Mouse (Mus musculus) brain, adult 2 months (tissue): ENCODE results near the gene St6galnac3.

Experiments
- DNase-seq: peaks from one replicate; pipeline ENCODE4 v3.0.0; 2011; ENCODE audit warnings: low read depth, low spot score

St6galnac3 gene

DNA sequence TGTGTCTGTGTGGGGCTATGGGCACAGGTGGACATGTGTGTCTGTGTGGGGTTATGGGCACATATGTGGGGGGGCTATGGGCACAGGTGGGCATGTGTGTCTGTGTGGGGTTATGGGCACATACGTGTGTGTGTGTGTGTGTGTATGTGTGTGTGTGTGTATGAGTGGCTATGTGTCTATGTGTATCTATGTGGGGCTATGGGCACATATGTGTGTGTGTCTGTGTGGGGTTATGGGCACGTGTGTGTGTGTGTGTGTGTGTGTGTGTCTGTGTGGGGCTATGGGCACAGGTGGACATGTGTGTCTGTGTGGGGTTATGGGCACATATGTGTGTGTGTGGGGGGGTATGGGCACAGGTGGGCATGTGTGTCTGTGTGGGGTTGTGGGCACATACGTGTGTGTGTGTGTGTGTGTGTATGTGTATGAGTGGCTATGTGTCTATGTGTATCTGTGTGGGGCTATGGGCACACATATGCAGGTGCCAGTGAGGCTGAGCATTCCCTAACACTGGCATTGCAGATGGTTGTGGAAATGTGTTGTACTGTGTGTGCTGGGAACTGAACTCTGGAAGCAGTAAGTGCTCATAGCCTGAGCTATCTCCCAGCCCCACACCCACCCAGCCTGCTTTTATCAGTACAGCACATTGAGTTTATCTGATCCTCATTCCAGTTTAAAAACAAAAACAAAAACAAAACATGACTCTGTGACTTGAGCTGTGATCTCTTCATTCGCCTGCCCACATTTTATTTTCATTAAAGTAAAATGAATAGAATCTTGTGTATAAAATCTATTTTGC is 8.6 kb upstream of the St6galnac3 start:
- no peak for DNase-seq

DNA sequence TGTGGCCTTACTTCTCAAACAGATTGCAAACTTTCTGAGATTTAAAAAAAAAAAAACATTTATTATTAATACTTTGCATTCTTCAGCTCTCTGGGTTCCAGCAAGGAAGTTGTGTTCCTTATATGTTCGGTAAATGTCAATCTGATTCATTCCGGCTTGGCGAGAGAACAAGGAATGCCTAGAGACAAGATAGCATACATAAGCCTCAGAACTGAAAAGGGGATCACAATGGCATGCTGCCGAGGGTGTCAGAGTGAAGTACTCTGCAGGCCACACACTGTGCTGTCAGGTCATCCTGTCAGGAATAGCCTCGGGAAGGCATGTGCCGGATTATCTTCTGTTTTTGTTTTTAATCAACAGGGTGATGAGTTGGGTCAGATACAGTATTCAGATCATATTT is 7.8 kb upstream of the St6galnac3 start:
- DNase-seq = no peak

DNA sequence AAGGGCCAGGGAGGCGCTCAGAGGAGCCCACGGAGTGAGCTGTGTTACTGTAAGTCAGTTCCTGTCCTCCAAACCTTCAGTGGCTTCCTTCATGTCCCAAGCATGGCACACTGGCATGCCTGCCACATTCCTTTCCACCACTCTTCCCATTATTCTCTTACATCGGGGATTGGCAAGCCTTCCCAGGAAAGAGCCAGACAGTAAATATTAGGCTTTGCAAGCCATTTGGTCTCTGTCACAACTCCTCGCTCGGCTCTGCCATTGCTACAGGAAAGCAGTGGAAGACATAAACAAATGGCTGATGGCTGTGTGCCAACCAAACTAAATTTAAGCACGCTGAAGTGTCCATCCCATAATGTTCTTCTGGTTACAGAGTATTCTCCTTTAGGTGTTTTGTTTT is 7.1 kb upstream of the St6galnac3 start:
- peak; percentile 43 for DNase-seq

DNA sequence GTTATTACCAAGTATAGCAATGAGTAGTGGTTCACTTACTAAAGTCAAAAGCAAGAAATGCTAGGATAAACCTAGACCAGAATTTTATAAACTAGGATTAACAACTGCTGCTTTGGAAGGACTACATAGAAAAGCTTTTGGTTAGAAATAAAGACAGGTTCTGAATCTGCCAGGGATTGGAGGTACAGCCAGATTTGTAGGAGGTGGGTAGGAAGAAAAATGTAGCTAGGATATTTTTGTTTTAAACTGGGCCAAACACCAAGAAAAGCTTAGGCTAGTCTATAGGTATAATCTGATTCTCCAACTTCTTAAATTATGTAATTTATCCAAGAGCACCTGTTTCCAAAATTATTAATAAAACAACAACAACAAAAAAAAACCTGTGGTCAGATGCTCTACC is 3.6 kb upstream of the St6galnac3 start:
- peak; percentile 68 for DNase-seq

DNA sequence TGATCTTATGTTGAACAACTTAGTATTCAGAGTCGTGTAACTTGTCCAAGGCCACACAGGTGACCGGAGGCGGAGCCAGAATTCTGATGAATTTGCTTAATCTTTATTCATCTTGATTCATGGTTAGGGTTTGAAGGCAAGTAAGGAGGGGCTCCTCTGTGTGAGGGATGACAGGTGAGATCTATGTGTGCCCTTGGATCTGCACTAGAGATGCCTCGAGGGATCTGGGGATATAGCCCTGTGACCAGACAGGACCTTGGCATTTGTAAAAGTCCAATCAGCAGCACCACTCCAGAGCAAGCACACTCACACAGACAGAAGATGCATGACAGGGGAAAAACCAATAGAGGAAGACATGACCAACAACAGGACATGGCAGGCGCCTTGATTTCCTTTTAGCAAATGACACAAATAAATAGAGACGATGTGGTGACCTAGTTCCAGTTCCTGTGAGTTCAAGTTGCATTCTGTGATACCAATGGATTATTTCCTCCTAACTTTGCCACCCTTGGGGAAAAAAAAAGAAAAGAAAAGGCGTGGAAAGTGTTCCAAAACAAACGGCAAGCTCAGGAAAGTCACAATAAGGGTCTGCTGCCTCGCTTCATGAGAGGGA is 1.4 kb downstream of the St6galnac3 start:
- no peak for DNase-seq

DNA sequence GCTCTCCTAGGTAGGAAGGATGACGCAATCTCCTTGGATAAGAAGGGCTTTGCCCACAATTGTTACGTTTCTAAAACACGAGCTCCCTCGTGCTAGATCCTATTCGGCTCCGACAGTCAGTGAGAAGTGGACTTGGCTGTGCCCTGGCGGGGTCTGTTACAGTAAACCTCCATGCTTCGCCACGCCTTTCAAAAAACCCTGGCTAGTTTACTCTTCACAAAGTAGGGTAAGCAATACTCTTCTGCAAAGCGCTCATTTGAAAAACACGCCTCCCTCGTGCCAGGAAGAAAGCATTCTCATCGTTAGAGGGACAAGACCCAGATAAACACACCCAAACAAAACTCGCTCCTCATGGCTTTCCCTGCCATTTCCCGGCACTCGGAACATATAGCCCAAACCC is 3.4 kb downstream of the St6galnac3 start:
- no peak for DNase-seq

DNA sequence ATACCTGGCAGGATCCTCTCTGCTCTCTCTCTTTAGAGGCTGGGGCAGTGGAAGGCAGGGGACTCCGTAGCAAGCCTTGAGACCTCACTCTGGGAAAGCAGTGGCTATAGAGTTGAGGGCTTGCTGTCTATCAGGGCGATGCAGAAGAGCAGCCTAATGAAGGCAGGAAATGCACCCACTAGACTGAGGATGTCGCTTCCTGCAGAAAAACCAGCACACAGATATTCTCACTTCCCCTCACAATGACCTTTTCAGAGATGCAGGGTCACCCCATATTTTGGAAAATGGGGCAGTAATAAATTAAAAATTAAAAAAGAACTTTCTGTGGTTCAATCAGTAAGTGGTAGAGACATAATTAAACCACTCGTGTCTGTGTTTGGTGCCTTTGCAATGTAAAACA is 4.1 kb downstream of the St6galnac3 start:
- no peak for DNase-seq

DNA sequence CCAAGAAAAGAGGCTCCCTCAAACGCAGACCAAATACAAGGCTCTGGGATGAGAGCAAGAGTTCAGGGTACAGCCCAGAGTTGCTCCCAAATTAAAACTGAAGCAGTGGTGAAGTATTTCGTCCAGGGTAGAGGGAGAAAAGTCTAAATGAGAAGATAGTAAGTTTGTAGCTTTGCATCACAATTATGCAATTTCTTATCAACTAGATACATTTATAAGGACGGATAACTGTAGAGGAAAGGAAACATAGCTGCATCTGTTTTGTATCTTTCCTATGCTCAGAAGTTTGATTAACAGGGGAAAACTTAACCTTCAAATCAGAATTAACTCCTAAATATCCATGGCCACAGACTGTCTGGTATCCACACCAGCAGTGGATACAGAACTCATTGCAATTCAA is 4.7 kb downstream of the St6galnac3 start:
- DNase-seq = no peak

DNA sequence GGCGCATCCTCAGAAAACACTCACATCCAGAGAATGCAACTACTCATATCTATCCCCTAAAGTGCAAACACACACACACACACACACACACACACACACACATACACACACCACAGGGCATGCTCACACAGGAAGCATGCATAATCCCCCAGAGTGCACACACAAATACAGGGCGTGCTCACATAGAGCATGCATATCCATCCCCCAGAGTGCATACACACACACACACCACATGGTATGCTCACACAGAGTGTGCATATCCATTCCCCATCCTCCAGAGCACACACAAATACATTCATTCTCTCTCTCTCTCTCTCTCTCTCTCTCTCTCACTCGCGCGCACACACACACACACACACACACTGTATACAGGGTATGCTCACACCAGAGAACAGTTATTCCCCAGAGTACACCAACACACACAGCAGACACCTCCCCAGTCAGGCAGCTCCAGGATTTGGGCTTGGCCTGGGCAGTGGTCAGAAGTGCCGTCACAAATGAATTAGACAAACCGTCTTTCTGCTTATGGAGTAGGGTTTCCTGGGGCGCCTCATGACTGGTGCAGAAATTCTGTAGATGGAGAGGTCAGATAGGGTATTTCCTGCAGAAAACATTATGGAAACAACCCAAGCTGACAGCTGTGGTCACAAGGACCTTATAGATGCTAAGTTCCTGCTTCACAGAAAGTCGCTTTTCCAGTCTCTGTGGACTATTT is 5.6 kb downstream of the St6galnac3 start:
- DNase-seq = no peak

DNA sequence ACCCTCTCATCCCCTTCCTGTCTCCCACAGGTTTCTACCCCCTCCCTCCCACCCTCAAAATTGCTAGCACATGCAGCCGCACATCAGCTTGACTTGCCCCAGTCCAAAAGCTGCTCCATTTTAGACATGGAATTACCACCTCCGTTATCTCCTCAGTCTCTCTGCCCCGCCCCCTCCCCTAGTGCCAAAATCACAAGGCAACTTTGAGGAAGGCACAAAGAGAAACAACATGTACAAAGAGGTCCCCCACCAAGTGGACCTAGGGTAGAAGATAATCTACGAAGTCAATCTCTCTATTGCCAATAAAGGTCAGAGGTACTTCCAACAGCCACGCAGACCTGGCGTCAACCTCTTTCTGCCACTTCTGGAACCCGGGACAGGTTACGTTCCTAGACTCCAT is 6.2 kb downstream of the St6galnac3 start:
- no peak for DNase-seq

DNA sequence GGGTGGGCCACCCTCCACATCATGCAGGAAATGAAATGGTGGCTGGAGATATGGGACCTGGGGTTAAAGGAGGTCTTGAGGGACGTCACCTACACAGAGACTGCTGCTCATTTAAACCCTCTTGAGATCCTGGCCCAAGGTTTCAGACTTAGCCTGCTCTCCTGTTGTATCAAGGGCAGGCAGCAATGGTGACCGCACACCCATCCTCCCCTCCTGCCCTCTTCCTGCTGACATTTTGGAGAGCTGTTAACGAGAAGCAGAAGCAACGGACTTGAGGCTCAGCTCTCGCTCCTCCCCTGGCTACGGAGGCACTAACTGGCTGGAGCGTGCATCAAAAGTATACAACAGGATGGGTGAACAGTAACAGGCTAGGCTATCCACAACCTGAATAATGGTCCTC is 7.2 kb downstream of the St6galnac3 start:
- DNase-seq = no peak

DNA sequence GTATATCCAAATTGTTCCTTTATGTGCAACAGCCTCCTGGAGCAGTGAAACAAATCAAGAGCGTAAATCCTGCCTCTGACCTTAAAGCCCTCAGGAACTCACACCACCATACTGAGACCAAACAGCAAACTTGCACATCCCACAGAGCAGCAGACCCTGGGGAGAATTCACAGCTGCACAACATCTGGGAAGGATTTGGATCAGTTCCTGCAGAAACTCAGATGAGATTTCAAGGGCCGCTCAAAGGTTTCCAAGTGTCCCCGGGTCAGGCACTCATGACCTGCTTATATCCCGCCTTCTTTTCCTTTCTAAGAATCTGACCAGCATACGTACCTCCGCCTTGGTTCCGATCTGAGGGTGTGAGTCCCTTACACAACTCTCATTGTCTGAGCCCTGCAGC is 9.3 kb downstream of the St6galnac3 start:
- DNase-seq = no peak

DNA sequence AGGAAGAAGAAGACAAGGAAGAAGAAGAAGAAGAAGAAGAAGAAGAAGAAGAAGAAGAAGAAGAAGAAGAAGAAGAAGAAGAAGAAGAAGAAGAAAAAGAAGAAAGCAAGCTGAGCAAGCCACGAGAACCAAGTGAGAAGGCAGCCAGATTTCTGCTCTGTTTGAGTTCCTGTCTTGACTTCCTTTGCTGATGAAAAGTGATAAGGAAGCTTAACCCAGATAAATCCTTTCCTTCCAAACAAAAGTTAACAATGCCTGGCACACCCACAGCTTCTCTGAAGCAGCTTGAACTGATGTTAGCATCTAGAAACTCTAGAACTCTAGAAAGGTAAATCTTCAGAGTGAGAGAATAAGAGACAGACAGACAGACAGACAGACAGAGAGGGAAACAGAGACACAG is 14.4 kb downstream of the St6galnac3 start:
- DNase-seq = no peak

DNA sequence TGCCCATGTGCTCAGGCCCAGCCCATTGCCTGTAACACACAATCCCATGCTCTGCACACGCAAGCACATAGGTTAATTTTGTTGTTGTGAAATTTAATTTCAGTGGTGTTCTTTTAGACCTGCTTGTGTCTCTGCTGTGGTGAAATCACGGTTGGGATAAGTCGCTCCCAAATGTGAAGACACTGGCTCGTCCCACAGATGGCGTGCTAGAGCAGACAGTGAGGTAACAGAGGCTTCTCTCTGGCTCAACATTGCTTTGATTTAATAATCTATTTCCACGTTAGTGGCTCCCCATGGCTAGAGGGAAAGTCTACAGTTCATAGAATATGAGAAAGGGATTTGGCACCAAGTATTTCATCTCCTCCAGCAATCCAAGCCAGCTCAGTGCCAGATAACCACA is 17.3 kb downstream of the St6galnac3 start:
- DNase-seq = peak; percentile 36

DNA sequence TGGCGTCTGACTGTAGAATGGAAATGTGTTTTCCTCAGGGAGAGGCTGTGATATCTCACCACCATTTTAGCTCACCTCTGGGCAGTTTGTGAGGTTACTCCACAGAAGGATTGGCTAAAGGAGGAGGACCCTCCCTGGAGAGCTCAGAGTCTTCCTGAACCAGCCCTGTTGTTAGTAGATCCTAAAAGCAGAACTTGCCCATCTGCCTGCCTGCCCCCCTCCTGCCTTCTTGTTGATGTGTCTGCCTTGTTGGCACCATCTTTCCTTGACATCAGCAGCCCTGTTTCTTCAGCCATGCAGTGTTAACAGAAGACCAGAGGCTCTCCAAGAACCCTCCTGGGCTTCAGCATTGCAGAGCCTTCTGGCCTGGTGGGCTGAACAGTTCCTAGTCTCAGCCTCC is 18.1 kb downstream of the St6galnac3 start:
- no peak for DNase-seq

DNA sequence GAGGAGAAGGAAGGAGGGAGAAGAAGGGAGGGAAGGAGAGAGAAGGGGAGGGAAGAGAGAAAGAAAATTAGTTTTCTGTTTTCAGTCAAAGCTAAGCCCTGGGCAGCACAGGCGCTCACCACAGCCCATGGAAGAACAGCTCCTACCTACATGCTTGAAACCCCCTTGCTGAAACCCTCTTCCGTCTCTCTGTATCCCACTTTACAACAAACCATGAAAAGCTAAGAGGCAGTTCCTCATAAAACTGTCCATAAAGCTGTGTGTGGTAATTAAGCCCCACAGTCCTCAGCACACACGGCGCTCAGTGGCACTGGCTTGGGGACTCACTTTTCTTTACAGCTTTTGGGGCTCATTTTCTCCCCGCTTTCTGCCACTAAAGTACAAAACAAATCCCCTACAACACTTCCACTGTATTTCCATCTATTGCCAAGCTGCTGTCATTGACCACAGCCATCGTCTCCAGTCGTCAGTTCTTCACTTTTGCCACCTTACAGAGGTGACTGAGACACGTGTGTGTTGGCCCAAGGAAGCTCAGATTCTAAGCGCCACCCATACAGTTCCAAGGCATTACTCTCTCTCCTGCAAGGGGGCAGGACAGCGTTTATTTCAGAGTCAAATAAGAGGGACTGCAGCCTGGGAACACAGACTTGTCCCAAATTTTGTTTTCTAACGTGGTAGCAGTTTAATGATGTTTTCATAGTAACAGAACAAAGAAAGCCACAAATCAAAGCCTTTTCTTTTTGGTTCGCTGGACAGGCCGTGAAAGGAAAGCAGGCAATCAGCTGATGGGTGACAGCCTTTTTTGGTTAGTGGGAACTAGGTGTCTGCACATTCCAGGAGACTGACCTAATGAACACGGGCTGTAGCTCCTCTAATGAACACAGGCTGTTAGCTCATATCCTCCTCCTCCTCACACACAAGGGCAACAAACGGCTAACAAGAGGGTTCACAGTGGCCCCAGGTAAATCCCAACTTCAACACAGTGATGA is 22.9 kb downstream of the St6galnac3 start:
- no peak for DNase-seq

DNA sequence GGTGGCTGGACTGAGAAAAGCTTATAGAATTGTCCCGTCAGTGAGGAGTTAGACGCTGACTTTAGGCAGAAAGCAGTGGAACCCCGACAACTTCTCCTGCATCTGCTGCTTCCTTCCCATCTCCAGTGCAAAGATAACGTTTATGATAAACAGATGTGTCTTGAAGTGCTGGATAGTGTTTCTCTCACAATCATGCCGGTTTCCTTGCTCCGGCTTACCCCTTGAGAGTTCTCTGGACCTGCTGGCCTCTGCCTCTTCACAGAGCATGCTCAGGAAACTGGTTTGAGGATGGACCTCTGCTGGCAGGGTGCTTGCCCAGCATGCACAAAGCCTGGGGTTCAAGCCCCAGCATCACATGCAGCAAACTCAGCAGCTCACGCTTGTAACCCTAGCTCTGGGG is 23.8 kb downstream of the St6galnac3 start:
- no peak for DNase-seq

DNA sequence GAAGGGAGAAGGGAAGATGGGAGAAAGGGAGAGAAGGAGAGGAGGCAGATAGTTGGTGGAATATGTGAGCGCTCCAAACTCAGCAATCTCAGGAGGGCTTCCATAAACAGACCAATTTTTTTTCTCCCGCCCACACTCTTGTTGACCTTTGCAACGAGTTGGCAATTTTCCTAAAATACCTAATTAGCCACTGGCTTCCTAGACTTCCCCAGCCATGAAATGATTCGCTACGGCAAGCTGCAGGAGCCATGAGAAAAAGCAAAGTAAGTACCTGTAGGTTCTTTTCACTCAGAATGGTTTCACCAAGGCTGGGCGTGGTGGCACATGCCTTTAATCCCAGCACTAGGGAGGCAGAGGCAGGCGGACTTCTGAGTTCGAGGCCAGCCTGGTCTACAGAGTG is 25.9 kb downstream of the St6galnac3 start:
- no peak for DNase-seq

DNA sequence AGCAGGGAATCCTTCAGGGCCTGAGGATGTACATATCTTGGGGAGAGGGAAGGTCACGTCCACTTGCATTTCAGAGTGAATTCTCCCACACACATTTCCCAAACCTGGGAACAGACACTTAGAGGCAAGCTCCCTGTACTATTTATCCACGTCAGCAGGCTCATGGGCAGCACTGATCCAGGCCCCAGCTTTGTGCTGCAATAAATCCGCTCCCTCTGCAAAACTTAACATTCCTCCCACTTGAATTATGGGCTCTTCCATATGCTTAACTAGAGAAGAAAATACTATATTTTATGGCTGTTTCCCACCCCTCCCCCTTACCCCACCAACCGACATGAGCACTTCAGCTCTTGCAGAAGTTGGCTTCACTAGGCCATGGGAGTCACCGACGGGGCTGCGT is 32.0 kb downstream of the St6galnac3 start:
- DNase-seq = no peak

DNA sequence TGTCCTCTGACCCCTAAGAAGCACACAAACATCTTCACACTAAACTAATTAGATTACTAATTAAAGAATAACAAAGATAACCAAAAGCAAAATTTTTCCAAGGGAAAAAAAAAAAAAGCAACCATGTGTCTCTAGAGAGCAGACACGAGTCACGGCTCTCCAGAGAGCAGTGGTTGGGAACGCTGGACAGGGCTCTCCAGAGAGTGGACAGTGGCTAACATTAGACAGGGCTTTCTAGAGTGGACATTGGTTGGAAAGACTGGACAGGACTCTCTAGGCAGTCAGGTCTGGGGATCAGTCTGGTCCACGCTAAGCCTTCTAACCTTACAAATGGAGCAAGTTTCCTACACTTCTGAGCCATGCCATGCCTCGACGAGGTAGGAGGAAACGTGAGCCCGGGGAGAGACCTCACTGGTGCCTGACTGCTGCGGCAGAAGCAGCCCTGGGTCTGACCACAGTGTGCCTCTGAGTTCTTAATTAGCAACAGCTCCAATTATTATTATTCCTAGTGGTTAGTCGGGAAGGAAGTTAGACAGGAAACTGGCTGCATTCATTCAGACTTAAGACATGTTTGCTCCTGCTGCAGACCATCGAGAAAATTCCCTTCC is 32.7 kb downstream of the St6galnac3 start:
- no peak for DNase-seq

DNA sequence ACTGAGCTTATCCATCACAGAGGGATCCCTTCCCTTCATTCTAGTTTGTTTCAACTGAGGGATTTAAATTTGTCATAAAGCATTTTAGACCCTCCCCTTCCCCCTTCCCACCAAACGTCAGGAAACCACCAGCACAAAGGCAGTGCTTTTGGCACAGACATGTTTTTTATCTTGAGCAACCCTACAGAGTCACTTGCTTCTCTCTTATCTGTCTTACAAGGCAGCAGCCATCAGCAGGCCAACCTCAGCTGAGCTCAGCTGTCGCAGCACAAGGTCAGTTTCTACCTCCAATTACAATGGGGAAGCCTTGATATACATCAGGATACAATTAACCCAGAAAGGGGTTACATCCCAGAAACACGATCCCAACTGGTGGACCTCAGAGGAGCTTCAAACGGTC is 33.4 kb downstream of the St6galnac3 start:
- DNase-seq = no peak
